Comparison of ENCODE assay signal across 9 mouse cellular contexts in genomic region chr10:18408635-18409034, GRCm38 (mm10).
DNase-seq lines count a peak whose midpoint lies in the region; ATAC-seq and TF ChIP-seq lines count a peak whose summit lies in the region.
"Had no signal": no experiment of that assay in that cellular context is flagged by ENCODE, and none has a peak within 500 bp of the region (broad histone marks: within the 10 kb centered on the region; RNA-seq: fewer than 3 reads in every experiment).

No protein-coding gene starts in this region.

- H3K27ac ChIP-seq in kidney, postnatal 0 days, result no peak overlapping the region
- H3K27ac ChIP-seq in forebrain, embryonic 12.5 days, result peak overlapping the region; percentile 81; the same call in 1 of the 2 replicates
- H3K27ac ChIP-seq in intestine, embryonic 16.5 days (ENCODE audit: low read length), result no peak overlapping the region
- H3K27ac ChIP-seq in neural tube, embryonic 14.5 days (ENCODE audit: low read depth, low read length), result peak overlapping the region; percentile 52; the same call in 1 of the 2 replicates

- H3K36me3 ChIP-seq in kidney, postnatal 0 days (ENCODE audit: insufficient read depth, low read length), result no peaks in the 10 kb centered on the region
- H3K36me3 ChIP-seq in forebrain, embryonic 12.5 days (replicated peaks), result no peaks in the 10 kb centered on the region
- no peaks in the 10 kb centered on the region for H3K36me3 ChIP-seq in intestine, embryonic 16.5 days (ENCODE audit: control insufficient read depth, insufficient read depth, low read length)
- no peaks in the 10 kb centered on the region for H3K36me3 ChIP-seq in neural tube, embryonic 14.5 days (ENCODE audit: control insufficient read depth, insufficient read depth, low read length)

- peaks cover 15% of the 10 kb centered on the region for H3K4me1 ChIP-seq in kidney, postnatal 0 days (replicated peaks; ENCODE audit: insufficient read depth, low read length)
- H3K4me1 ChIP-seq in forebrain, embryonic 12.5 days, result peaks cover 42% of the 10 kb centered on the region
- H3K4me1 ChIP-seq in intestine, embryonic 16.5 days (ENCODE audit: control insufficient read depth, insufficient read depth, low read length), result peaks cover 15% of the 10 kb centered on the region
- H3K4me1 ChIP-seq in neural tube, embryonic 14.5 days (ENCODE audit: control insufficient read depth, insufficient read depth, low read length), result peaks cover 24% of the 10 kb centered on the region

- H3K27me3 ChIP-seq in kidney, postnatal 0 days (ENCODE audit: insufficient read depth, low read length), result no peaks in the 10 kb centered on the region
- H3K27me3 ChIP-seq in forebrain, embryonic 12.5 days, result peaks cover 12% of the 10 kb centered on the region
- H3K27me3 ChIP-seq in intestine, embryonic 16.5 days (replicated peaks; ENCODE audit: control insufficient read depth, insufficient read depth, low read length), result no peaks in the 10 kb centered on the region
- H3K27me3 ChIP-seq in neural tube, embryonic 14.5 days (ENCODE audit: control insufficient read depth, insufficient read depth, low read length), result no peaks in the 10 kb centered on the region
- H3K27me3 ChIP-seq: Patski had no signal

- WGBS in kidney, postnatal 0 days, result 23% methylated on average over 9 of the region's 9 CpGs
- 9% methylated on average over 9 of the region's 9 CpGs for WGBS in forebrain, embryonic 12.5 days
- WGBS in intestine, embryonic 16.5 days, result 26% methylated on average over 9 of the region's 9 CpGs
- 12% methylated on average over 9 of the region's 9 CpGs for WGBS in neural tube, embryonic 14.5 days

- peak overlapping the region; percentile 19; the same call in 1 of the 2 replicates for H3K9ac ChIP-seq in kidney, postnatal 0 days (ENCODE audit: low read depth, low read length)
- peak overlapping the region; percentile 69 for H3K9ac ChIP-seq in forebrain, embryonic 12.5 days
- H3K9ac ChIP-seq in intestine, embryonic 16.5 days (ENCODE audit: low read depth, low read length), result 0 out of 2 replicates have a peak overlapping the region, but pooled peaks have one; percentile 3
- peak overlapping the region; percentile 74 for H3K9ac ChIP-seq in neural tube, embryonic 14.5 days (replicated peaks; ENCODE audit: low read depth, low read length)

- H3K4me2 ChIP-seq in kidney, postnatal 0 days (ENCODE audit: low read length), result peak overlapping the region; percentile 72
- H3K4me2 ChIP-seq in forebrain, embryonic 12.5 days, result peak overlapping the region; percentile 76
- peak overlapping the region; percentile 75 for H3K4me2 ChIP-seq in intestine, embryonic 16.5 days (ENCODE audit: low read depth, low read length)
- H3K4me2 ChIP-seq in neural tube, embryonic 14.5 days (ENCODE audit: low read depth, low read length), result peak overlapping the region; percentile 87

- no peaks in the 10 kb centered on the region for H3K9me3 ChIP-seq in kidney, postnatal 0 days (replicated peaks; ENCODE audit: low read length)
- no peaks in the 10 kb centered on the region for H3K9me3 ChIP-seq in forebrain, embryonic 12.5 days
- H3K9me3 ChIP-seq in intestine, embryonic 16.5 days (ENCODE audit: control insufficient read depth, low read length), result no peaks in the 10 kb centered on the region
- H3K9me3 ChIP-seq in neural tube, embryonic 14.5 days (ENCODE audit: control insufficient read depth, low read length), result no peaks in the 10 kb centered on the region

- no peak for DNase-seq in kidney, postnatal 0 days (ENCODE audit: low spot score)
- no peak for DNase-seq in kidney, postnatal 36 days
- no peak for DNase-seq in right cerebral cortex, adult 2 months (ENCODE audit: low spot score in 2 of 2)
- DNase-seq: kidney, postnatal 25 days had no signal

- no peak for ATAC-seq in kidney, postnatal 0 days (replicated peaks; ENCODE audit: low FRiP score, low read depth)
- ATAC-seq in forebrain, embryonic 12.5 days (ENCODE audit: low FRiP score), result no peak
- no peak for ATAC-seq in intestine, embryonic 16.5 days
- no peak for ATAC-seq in neural tube, embryonic 14.5 days (ENCODE audit: low read depth)
- ATAC-seq in granulocyte monocyte progenitor cell, adult 5-6 weeks (replicated peaks; ENCODE audit: poor library complexity, severe bottlenecking), result no peak
- ATAC-seq: Patski had no signal

- H3K4me3 ChIP-seq in kidney, postnatal 0 days (replicated peaks; ENCODE audit: low read depth, low read length), result peak overlapping the region; percentile 43
- peak overlapping the region; percentile 55 for H3K4me3 ChIP-seq in forebrain, embryonic 12.5 days (replicated peaks)
- H3K4me3 ChIP-seq in intestine, embryonic 16.5 days (ENCODE audit: low read length), result peak overlapping the region; percentile 52
- peak overlapping the region; percentile 57 for H3K4me3 ChIP-seq in neural tube, embryonic 14.5 days (ENCODE audit: low read depth, low read length)

- TF ChIP-seq CTCF in kidney, postnatal 0 days (IDR thresholded peaks at IDR 0.05; ENCODE audit: low read depth), result no peak

Comparison
In these comparisons a context has a peak if more than half of its experiments do, and no peak if none do; other contexts are left out.
1. H3K27ac ChIP-seq: peak in forebrain, embryonic 12.5 days (single experiment) and neural tube, embryonic 14.5 days (single experiment); none in kidney, postnatal 0 days (single experiment) and intestine, embryonic 16.5 days (single experiment).
2. H3K9ac ChIP-seq: peak in every context shown above with its lines; median percentile 74 in neural tube, embryonic 14.5 days; 69 in forebrain, embryonic 12.5 days; 19 in kidney, postnatal 0 days; 3 in intestine, embryonic 16.5 days.
3. Peak in every context shown above with its lines, with median percentiles within 50 percentile points of each other: H3K4me2 ChIP-seq and H3K4me3 ChIP-seq.